Mouse (Mus musculus) lung, adult 2 months (tissue): ENCODE results near the gene Dpp7. TPM values are rescaled to one million over a fixed set of nuclear protein-coding genes. Genes with fewer than 3 reads are reported as not detected.

Experiments used
- DNase-seq: peaks from one replicate; pipeline ENCODE4 v3.0.0; 2022
- H3K4me1 ChIP-seq: fragments of 200-500 bp; 2 replicates; pipeline ENCODE4 v1.6.1; 2011; ENCODE audit warnings: low read length; ENCODE audit not compliant: control insufficient read depth, insufficient read depth
- H3K4me3 ChIP-seq: fragments of 200-500 bp; replicated peaks from 2 replicates; pipeline ENCODE3; 2011; ENCODE audit warnings: low read depth, mild to moderate bottlenecking, control low read depth, low read length; ENCODE audit errors: extremely low read depth
- CTCF ChIP-seq: fragments of 200-500 bp; IDR thresholded peaks from 2 replicates; pipeline ENCODE4 v1.5.1; 2011; ENCODE audit warnings: mild to moderate bottlenecking, low read length, control low read depth; ENCODE audit not compliant: insufficient read depth
- POLR2A ChIP-seq: fragments of 200-500 bp; IDR thresholded peaks from 2 replicates; pipeline ENCODE4 v1.6.1; 2011; ENCODE audit warnings: low read depth, mild to moderate bottlenecking, control low read depth, low read length, borderline replicate concordance; ENCODE audit errors: extremely low read depth
- WGBS: fragments of 180-500 bp; shearing (Covaris S2); methylation state at CpG from one replicate; pipeline ENCODE4 v1.1.7; 2018; 5-methylcytosine and 5-hydroxymethylcytosine counted together
- polyA plus RNA-seq: library from polyadenylated mRNA; depleted of rRNA; stranded (reverse); fragments of >200 nt; gene quantifications from 2 replicates; pipeline ENCODE4 v1.2.3, GENCODE M21; 2012

Gene Dpp7
- polyA plus RNA-seq, 1 experiment, result 36.4 TPM

- 94% methylated on average over 4 of the region's 4 CpGs for WGBS
- TF ChIP-seq POLR2A (no peak), CTCF (no peak)
- DNase-seq, result no peak
- Histone ChIP-seq H3K4me1 (no peaks in the 10 kb centered on the region), H3K4me3 (no peak overlapping the region)
Measured at GRCm38 (mm10) chr2:25349499-25349898, 6.7 kb downstream of the Dpp7 start.

GRCm38 (mm10) chr2:25348162-25348561 is 8.0 kb downstream of the Dpp7 start:
- TF ChIP-seq CTCF, result no peak
- Histone ChIP-seq H3K4me3 (no peak overlapping the region), H3K4me1 (no peaks in the 10 kb centered on the region)
- no peak for DNase-seq
- 77% methylated on average over 7 of the region's 7 CpGs for WGBS

GRCm38 (mm10) chr2:25338303-25338702 is 17.9 kb downstream of the Dpp7 start:
- Histone ChIP-seq H3K4me3 (no peak overlapping the region), H3K4me1 (peaks cover 4% of the 10 kb centered on the region; the same call in 1 of the 2 replicates)
- WGBS, result 76% methylated on average over 6 of the region's 6 CpGs
- no peak for DNase-seq
- no peak for TF ChIP-seq POLR2A
- TF ChIP-seq CTCF, result no peak

- Histone ChIP-seq H3K4me1 (peaks cover 7% of the 10 kb centered on the region; the same call in 1 of the 2 replicates), H3K4me3 (no peak overlapping the region)
- 86% methylated on average over 2 of the region's 2 CpGs for WGBS
- no peak for TF ChIP-seq CTCF
- no peak for TF ChIP-seq POLR2A
- no peak for DNase-seq
Measured at GRCm38 (mm10) chr2:25333569-25333968, 22.6 kb downstream of the Dpp7 start.

- DNase-seq, result peak; percentile 99
- peak; percentile 91; the same call in 1 of the 2 replicates for TF ChIP-seq POLR2A
- 0 out of 2 replicates have a peak, but pooled peaks have one; percentile 18 for TF ChIP-seq CTCF
- under 1% methylated on average over 78 of the region's 78 CpGs for WGBS
- Histone ChIP-seq H3K4me1 (peaks cover 7% of the 10 kb centered on the region; the same call in 1 of the 2 replicates), H3K4me3 (peak within 1 kb of the TSS; percentile 92)
Measured at GRCm38 (mm10) chr2:25332286-25333160, 23.6 kb downstream of the Dpp7 start, which contains the start of gene Man1b1. TSS of gene Man1b1 (plus strand) at chr2:25332338.

GRCm38 (mm10) chr2:25331470-25331869 is 24.7 kb downstream of the Dpp7 start:
- WGBS, result 43% methylated on average over 9 of the region's 9 CpGs
- no peak for TF ChIP-seq POLR2A
- no peak for TF ChIP-seq CTCF

GRCm38 (mm10) chr2:25328440-25328839 is 27.7 kb downstream of the Dpp7 start:
- WGBS, result 40% methylated on average over 7 of the region's 7 CpGs
- TF ChIP-seq POLR2A (no peak), CTCF (peak; percentile 37)
- DNase-seq, result no peak
- Histone ChIP-seq H3K4me3 (no peak overlapping the region), H3K4me1 (peaks cover 4% of the 10 kb centered on the region; the same call in 1 of the 2 replicates)

More at GRCm38 (mm10) chr2:25331470-25331869, 24.7 kb downstream of the Dpp7 start:
- DNase-seq, result no peak
- H3K4me3 ChIP-seq, result no peak overlapping the region
- peaks cover 7% of the 10 kb centered on the region; the same call in 1 of the 2 replicates for H3K4me1 ChIP-seq

GRCm38 (mm10) chr2:25326036-25326435 is 30.1 kb downstream of the Dpp7 start:
- TF ChIP-seq CTCF (no peak), POLR2A (no peak)
- no peak overlapping the region for H3K4me3 ChIP-seq
- no peak for DNase-seq
- 73% methylated on average over 2 of the region's 2 CpGs for WGBS
- no peaks in the 10 kb centered on the region for H3K4me1 ChIP-seq

GRCm38 (mm10) chr2:25320084-25320483 is 36.1 kb downstream of the Dpp7 start:
- H3K4me1 ChIP-seq, result no peaks in the 10 kb centered on the region
- no peak for TF ChIP-seq POLR2A
- no peak for TF ChIP-seq CTCF
- no peak for DNase-seq
- H3K4me3 ChIP-seq, result no peak overlapping the region
- WGBS, result 28% methylated on average over 2 of the region's 2 CpGs
